Mouse (Mus musculus) gastrocnemius, postnatal 14 days (tissue): ENCODE results near the gene Ulk1. TPM values are rescaled to one million over a fixed set of nuclear protein-coding genes. Genes with fewer than 3 reads are reported as not detected.
A peak's percentile ranks its signal among the peaks of the same experiment; 100 is the strongest.

ENCODE experiments used
- DNase-seq: peaks from one replicate; pipeline ENCODE4 v3.0.0; 2021; ENCODE audit warnings: mixed read lengths
- intact Hi-C: fragments of 180-260 bp; cut with DNase I; formaldehyde crosslinking; loops from one replicate; pipeline ENCODE4 v1.15.1; 2025; ENCODE audit warnings: low total_unique reads
- total RNA-seq, 2 experiments: library from RNA; stranded (reverse); gene quantifications; 2 replicates each; pipeline ENCODE4 v1.2.3; 2021

The Ulk1 gene
- total RNA-seq, 2 experiments from 2014 or later, result 26.0 to 37.2 TPM

GRCm38 (mm10) chr5:110807453-110807852 is 2.4 kb downstream of the Ulk1 start:
- DNase-seq, result no peak
- intact Hi-C loops, result no loop called here

- intact Hi-C loops, result no loop called here
- DNase-seq, result no peak
Measured at GRCm38 (mm10) chr5:110806676-110807075, 3.2 kb downstream of the Ulk1 start.

- DNase-seq, result no peak
- intact Hi-C loops, result no loop called here
Measured at GRCm38 (mm10) chr5:110806154-110806553, 3.7 kb downstream of the Ulk1 start.

- intact Hi-C loops, result no loop called here
- DNase-seq, result no peak
Measured at GRCm38 (mm10) chr5:110804012-110804743, 5.7 kb downstream of the Ulk1 start.

- intact Hi-C loops, result no loop called here
- no peak for DNase-seq
Measured at GRCm38 (mm10) chr5:110802809-110803208, 7.1 kb downstream of the Ulk1 start.

GRCm38 (mm10) chr5:110802186-110802585 is 7.7 kb downstream of the Ulk1 start:
- DNase-seq, result peak; percentile 63
- intact Hi-C loops, result no loop called here

- DNase-seq, result no peak
- intact Hi-C loops, result no loop called here
Measured at GRCm38 (mm10) chr5:110801036-110801624, 8.8 kb downstream of the Ulk1 start.

GRCm38 (mm10) chr5:110797696-110798095 is 12.2 kb downstream of the Ulk1 start:
- intact Hi-C loops, result no loop called here
- no peak for DNase-seq

- peak; percentile 47 for DNase-seq
- intact Hi-C loops, result no loop called here
Measured at GRCm38 (mm10) chr5:110794363-110794762, 15.5 kb downstream of the Ulk1 start.

- intact Hi-C loops, result no loop called here
- DNase-seq, result no peak
Measured at GRCm38 (mm10) chr5:110788684-110789083, 21.2 kb downstream of the Ulk1 start.

- DNase-seq, result no peak
- intact Hi-C loops, result no loop called here
Measured at GRCm38 (mm10) chr5:110786081-110786835, 23.6 kb downstream of the Ulk1 start.

- intact Hi-C loops, result no loop called here
- no peak for DNase-seq
Measured at GRCm38 (mm10) chr5:110783150-110783549, 26.7 kb downstream of the Ulk1 start.

GRCm38 (mm10) chr5:110781529-110782238 is 28.2 kb downstream of the Ulk1 start:
- intact Hi-C loops, result no loop called here
- DNase-seq, result no peak

GRCm38 (mm10) chr5:110780761-110781528 is 29.0 kb downstream of the Ulk1 start:
- intact Hi-C loops, result no loop called here
- no peak for DNase-seq

- DNase-seq, result peak; percentile 96
- intact Hi-C loops, result no loop called here
Measured at GRCm38 (mm10) chr5:110779998-110780760, 29.7 kb downstream of the Ulk1 start, which contains the start of gene Pus1. Gene Pus1 (minus strand): TSS chr5:110780659.

- no peak for DNase-seq
- intact Hi-C loops, result no loop called here
Measured at GRCm38 (mm10) chr5:110779276-110779997, 30.5 kb downstream of the Ulk1 start.

GRCm38 (mm10) chr5:110778263-110778662 is 31.6 kb downstream of the Ulk1 start:
- intact Hi-C loops, result no loop called here
- no peak for DNase-seq

GRCm38 (mm10) chr5:110776141-110776540 is 33.8 kb downstream of the Ulk1 start:
- no peak for DNase-seq
- intact Hi-C loops, result no loop called here
